Mouse (Mus musculus) thymus, adult 2 months (tissue): Measurements from ENCODE around the gene Dcxr.

Source experiments
- CTCF ChIP-seq: fragments of 200-500 bp; IDR thresholded peaks from 2 replicates; pipeline ENCODE4 v1.5.1; 2012; ENCODE audit warnings: mild to moderate bottlenecking, control low read depth, low read length, moderate library complexity, borderline replicate concordance; ENCODE audit not compliant: control insufficient read depth, poor library complexity, insufficient read depth; ENCODE audit errors: extremely low read depth
- POLR2A ChIP-seq: fragments of 200-500 bp; IDR thresholded peaks from 2 replicates; pipeline ENCODE4 v1.6.1; 2012; ENCODE audit warnings: mild to moderate bottlenecking, low read length, control low read depth, moderate library complexity; ENCODE audit not compliant: control insufficient read depth, poor library complexity, insufficient read depth; ENCODE audit errors: extremely low read depth

GRCm38 (mm10) chr11:120707969-120708368 lies 19.1 kb downstream of the Dcxr start:
- TF ChIP-seq CTCF (no peak), POLR2A (no peak)
